Mouse (Mus musculus) heart, embryonic 14.5 days (tissue): ENCODE measurements around the gene Selenos. TPM values are rescaled to one million over a fixed set of nuclear protein-coding genes. Genes with fewer than 3 reads are reported as not detected.
"Not testable (repeated sequence)": the region's sequence is repeated elsewhere in the genome, so short reads cannot be mapped to it uniquely, and the experiment has no call there.

Source experiments
- ATAC-seq: fragments of 200-750 bp; cut with Nextera tagmentation; 2 replicates; pipeline ENCODE4 v1.8.0; 2017; ENCODE audit warnings: low read depth, moderate TSS enrichment; ENCODE audit not compliant: insufficient number of reproducible peaks, insufficient read depth, low FRiP score
- H3K27ac ChIP-seq, 2 experiments: fragments of 200-500 bp in 1 of 2; fragments of 300-500 bp in 1 of 2; sonication (generic) in 1 of 2; replicated peaks in 1 of 2; 2 replicates each; pipeline ENCODE4 v1.5.1; 2012 to 2014; ENCODE audit warnings: low read depth in 2 of 2, low read length in 2 of 2, control low read depth in 1 of 2, mild to moderate bottlenecking in 1 of 2, mixed read lengths in 1 of 2; ENCODE audit not compliant: control insufficient read depth in 1 of 2, insufficient read depth in 1 of 2
- H3K27me3 ChIP-seq: fragments of 300-500 bp; sonication (generic); 2 replicates; pipeline ENCODE4 v1.6.1; 2014; ENCODE audit warnings: mild to moderate bottlenecking, low read length, control low read depth; ENCODE audit not compliant: control insufficient read depth, insufficient read depth
- H3K36me3 ChIP-seq: fragments of 300-500 bp; sonication (generic); 2 replicates; pipeline ENCODE4 v1.6.1; 2014; ENCODE audit warnings: mild to moderate bottlenecking, control low read depth, low read length, mixed read lengths; ENCODE audit not compliant: control insufficient read depth, insufficient read depth
- H3K4me1 ChIP-seq, 2 experiments: fragments of 200-500 bp in 1 of 2; fragments of 300-500 bp in 1 of 2; sonication (generic) in 1 of 2; 2 replicates each; pipeline ENCODE4 v1.6.1; 2012 to 2014; ENCODE audit warnings: low read length in 2 of 2, control low read depth in 1 of 2, mixed read lengths in 1 of 2; ENCODE audit not compliant: control insufficient read depth in 2 of 2, insufficient read depth in 2 of 2
- H3K4me2 ChIP-seq: fragments of 300-500 bp; sonication (generic); 2 replicates; pipeline ENCODE4 v1.6.1; 2014; ENCODE audit warnings: mild to moderate bottlenecking, low read length
- H3K4me3 ChIP-seq, 2 experiments: fragments of 200-500 bp in 1 of 2; fragments of 300-500 bp in 1 of 2; sonication (generic) in 1 of 2; 2 replicates each; pipeline ENCODE4 v1.5.1; 2012 to 2014; ENCODE audit warnings: low read length in 2 of 2, mild to moderate bottlenecking in 2 of 2, control low read depth in 1 of 2, low read depth in 1 of 2, moderate library complexity in 1 of 2; ENCODE audit not compliant: control insufficient read depth in 1 of 2, insufficient read depth in 1 of 2
- H3K9ac ChIP-seq: fragments of 300-500 bp; sonication (generic); 2 replicates; pipeline ENCODE4 v1.6.1; 2014; ENCODE audit warnings: mild to moderate bottlenecking, low read length
- H3K9me3 ChIP-seq: fragments of 300-500 bp; sonication (generic); 2 replicates; pipeline ENCODE4 v1.6.1; 2016; ENCODE audit warnings: low read length, control low read depth; ENCODE audit not compliant: control insufficient read depth
- WGBS: fragments of 180-500 bp; shearing (Covaris S2); extraction: QIAGEN DNeasy Blood & Tissue Kit; methylation state at CpG from one replicate; pipeline ENCODE4 v1.1.7; 2014; 5-methylcytosine and 5-hydroxymethylcytosine counted together
- polyA plus RNA-seq: library from polyadenylated mRNA; unstranded; fragments of >200 nt; fragmentation: Nextera tagmentation; extraction: Ambion mirVana; gene quantifications from 2 replicates; pipeline ENCODE4 v1.2.1, GENCODE M21; 2014

Gene Selenos
- polyA plus RNA-seq, 1 experiment from 2014 or later: 66.7 TPM

GRCm38 (mm10) chr7:66044617-66045016 is 34.8 kb upstream of the Selenos start:
- no peak for ATAC-seq
- Histone ChIP-seq H3K4me1 (peaks cover 0 to 2% of the 10 kb centered on the region in 2 experiments; a peak in 1 of 4 replicates), H3K36me3 (no peaks in the 10 kb centered on the region), H3K4me3 (no peak overlapping the region), H3K27me3 (no peaks in the 10 kb centered on the region; the same call in 1 of the 2 replicates), H3K9ac (no peak overlapping the region), H3K27ac (no peak overlapping the region), H3K4me2 (no peak overlapping the region), H3K9me3 (no peaks in the 10 kb centered on the region)
- 60% methylated on average over 9 of the region's 9 CpGs for WGBS

- 56% methylated on average over 17 of the region's 17 CpGs for WGBS
- Histone ChIP-seq H3K4me2 (no peak overlapping the region), H3K4me1 (no peaks in the 10 kb centered on the region), H3K4me3 (no peak overlapping the region), H3K9me3 (no peaks in the 10 kb centered on the region), H3K27me3 (no peaks in the 10 kb centered on the region; the same call in 1 of the 2 replicates), H3K27ac (no peak overlapping the region), H3K36me3 (no peaks in the 10 kb centered on the region), H3K9ac (no peak overlapping the region)
- no peak for ATAC-seq
Observed at GRCm38 (mm10) chr7:66046921-66047918, 32.2 kb upstream of the Selenos start.

- H3K4me1 ChIP-seq: no peaks in the 10 kb centered on the region
- H3K27me3 ChIP-seq: no peaks in the 10 kb centered on the region; the same call in 1 of the 2 replicates
- no peak overlapping the region for H3K27ac ChIP-seq
- no peak overlapping the region for H3K4me2 ChIP-seq
- H3K9me3 ChIP-seq: no peaks in the 10 kb centered on the region
- H3K4me3 ChIP-seq: no peak overlapping the region
- 84% methylated on average over 4 of the region's 4 CpGs for WGBS
- no peak for ATAC-seq
- no peaks in the 10 kb centered on the region for H3K36me3 ChIP-seq
- H3K9ac ChIP-seq: no peak overlapping the region
Observed at GRCm38 (mm10) chr7:66047975-66048374, 31.5 kb upstream of the Selenos start.

DNA sequence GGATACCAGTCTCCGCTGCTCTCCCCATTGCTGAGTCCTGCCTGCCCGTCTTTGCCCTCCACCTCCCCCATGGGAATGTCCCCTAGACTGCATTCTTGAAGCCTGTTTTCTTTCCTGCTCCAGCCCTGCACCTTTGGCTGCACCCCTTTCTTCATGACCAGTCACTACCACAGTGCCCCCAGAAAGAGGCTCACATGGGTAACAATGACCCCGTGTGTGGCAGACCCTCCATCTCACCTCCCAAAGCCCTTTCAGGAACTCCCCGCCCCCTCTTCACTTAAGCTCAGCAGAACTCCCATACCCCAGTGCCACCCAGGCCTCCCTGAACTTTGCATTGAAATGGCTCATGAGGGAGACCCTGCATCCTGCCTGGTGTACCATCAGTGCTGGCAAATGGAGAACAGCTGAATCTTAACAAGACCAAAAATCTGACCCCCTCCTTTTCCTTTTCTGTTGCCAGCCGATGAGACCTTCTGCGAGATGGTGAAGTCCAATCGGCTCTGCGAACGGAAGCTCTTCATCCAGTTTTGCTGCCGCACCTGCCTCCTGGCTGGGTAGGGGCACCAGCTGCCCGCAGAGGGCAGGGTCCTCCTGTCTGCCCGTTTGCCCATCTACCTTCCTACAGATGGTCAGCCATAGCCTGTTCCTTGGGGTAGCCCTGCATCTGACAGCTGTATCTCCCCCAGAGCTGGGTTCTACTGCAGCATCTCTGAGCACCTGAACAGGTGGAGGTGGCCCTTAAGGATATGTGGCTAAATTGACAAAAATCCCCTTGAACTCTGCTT is 30.8 kb upstream of the Selenos start:
- H3K4me1 ChIP-seq: no peaks in the 10 kb centered on the region
- 85% methylated on average over 12 of the region's 12 CpGs for WGBS
- no peak for ATAC-seq
- no peaks in the 10 kb centered on the region for H3K36me3 ChIP-seq
- no peak overlapping the region for H3K4me2 ChIP-seq
- no peak overlapping the region for H3K27ac ChIP-seq
- no peak overlapping the region for H3K9ac ChIP-seq
- H3K4me3 ChIP-seq: no peak overlapping the region
- H3K27me3 ChIP-seq: no peaks in the 10 kb centered on the region; the same call in 1 of the 2 replicates
- H3K9me3 ChIP-seq: no peaks in the 10 kb centered on the region

- Histone ChIP-seq H3K9ac (no peak overlapping the region), H3K27ac (no peak overlapping the region), H3K4me1 (no peaks in the 10 kb centered on the region), H3K9me3 (no peaks in the 10 kb centered on the region), H3K4me3 (no peak overlapping the region), H3K4me2 (no peak overlapping the region), H3K27me3 (no peaks in the 10 kb centered on the region), H3K36me3 (no peaks in the 10 kb centered on the region)
- no peak for ATAC-seq
- WGBS: 78% methylated on average over 4 of the region's 4 CpGs
Observed at GRCm38 (mm10) chr7:66053946-66054483, 25.4 kb upstream of the Selenos start.

- not testable (repeated sequence) for H3K9me3 ChIP-seq, H3K27me3 ChIP-seq, H3K4me1 ChIP-seq, H3K9ac ChIP-seq, H3K4me2 ChIP-seq, H3K4me3 ChIP-seq, ATAC-seq, H3K36me3 ChIP-seq, H3K27ac ChIP-seq
- WGBS: 22% methylated on average over 2 of the region's 2 CpGs
Observed at GRCm38 (mm10) chr7:66055356-66055755, 24.1 kb upstream of the Selenos start.

DNA sequence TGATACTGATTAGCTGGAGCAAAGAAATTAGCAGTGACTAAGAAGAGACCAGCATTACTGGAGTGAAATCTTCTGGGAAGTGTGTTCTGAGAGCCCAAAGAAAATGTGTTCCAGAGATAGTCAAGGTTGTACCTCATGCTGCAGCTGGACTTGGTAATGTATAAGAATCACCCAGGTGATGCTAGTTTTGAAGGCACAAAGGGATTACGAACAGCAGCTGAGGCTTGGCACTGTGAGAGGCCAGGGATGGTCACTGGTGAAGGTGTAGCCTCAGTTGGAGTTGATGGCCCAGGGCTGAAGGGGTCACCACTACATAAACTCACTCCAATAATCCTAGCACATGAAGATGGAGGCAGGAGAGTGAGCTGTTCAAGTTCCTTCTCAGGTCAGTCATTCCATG is 20.7 kb upstream of the Selenos start, which contains the start of gene Snrpa1:
TSS of gene Snrpa1 (plus strand) at position 301 of the 400 bp plus-strand sequence.
- Histone ChIP-seq H3K4me1 (peaks cover 0 to 12% of the 10 kb centered on the region in 2 experiments; a peak in 2 of 4 replicates), H3K27ac (no peak within 1 kb of the TSS), H3K36me3 (peaks cover 16% of the 10 kb centered on the region), H3K27me3 (no peaks in the 10 kb centered on the region), H3K9me3 (no peaks in the 10 kb centered on the region), H3K4me2 (peak within 1 kb of the TSS; percentile 92), H3K4me3 (peak within 1 kb of the TSS; percentile 68 to 77), H3K9ac (peak within 1 kb of the TSS; percentile 91)
- no peak for ATAC-seq
- 77% methylated on average over 1 of the region's 1 CpGs for WGBS
